In the genomic region with DNA sequence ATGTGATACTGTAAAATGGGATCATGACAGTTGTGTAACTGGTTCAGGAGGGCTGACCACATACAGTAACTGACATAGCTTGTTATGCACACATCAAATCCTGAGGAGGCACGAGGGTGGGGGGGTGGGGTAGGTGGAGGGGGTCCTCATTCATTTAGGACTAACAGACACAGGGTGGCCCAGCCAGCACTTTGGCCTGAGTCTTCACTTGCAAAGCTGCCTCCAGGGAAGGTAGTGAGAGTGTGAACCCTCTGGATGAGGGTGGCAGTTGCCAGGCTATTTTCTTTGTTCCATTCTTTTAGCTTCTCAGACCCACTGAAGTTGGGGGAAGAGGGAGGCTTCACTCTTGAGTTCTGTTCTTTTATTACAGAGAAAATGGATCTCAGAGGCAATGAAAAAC, we compare ENCODE assay signal across 12 mouse cellular contexts.
DNase-seq lines count a peak whose midpoint lies in the region; ATAC-seq lines count a peak whose summit lies in the region.
"Had no signal": no experiment of that assay in that cellular context is flagged by ENCODE, and none has a peak within 500 bp of the region (broad histone marks: within the 10 kb centered on the region; RNA-seq: fewer than 3 reads in every experiment).

No protein-coding gene starts in this region.

- no peak overlapping the region for H3K4me3 ChIP-seq in forebrain, embryonic 12.5 days (replicated peaks)
- H3K4me3 ChIP-seq in hindbrain, embryonic 14.5 days (replicated peaks; ENCODE audit: low read length) = peak overlapping the region; percentile 39; the same call in 1 of the 2 replicates
- peak overlapping the region; percentile 42 for H3K4me3 ChIP-seq in midbrain, embryonic 14.5 days (replicated peaks; ENCODE audit: low read depth, low read length)
- H3K4me3 ChIP-seq: lung, embryonic 15.5 days; stomach, embryonic 15.5 days had no signal

- 53% methylated on average over 1 of the region's 1 CpGs for WGBS in forebrain, embryonic 12.5 days
- 58% methylated on average over 1 of the region's 1 CpGs for WGBS in hindbrain, embryonic 14.5 days
- WGBS in midbrain, embryonic 14.5 days = 42% methylated on average over 1 of the region's 1 CpGs

- peaks cover 45% of the 10 kb centered on the region for H3K4me1 ChIP-seq in forebrain, embryonic 12.5 days
- H3K4me1 ChIP-seq in hindbrain, embryonic 14.5 days (replicated peaks; ENCODE audit: control insufficient read depth, insufficient read depth, low read length) = peaks cover 42% of the 10 kb centered on the region
- H3K4me1 ChIP-seq in midbrain, embryonic 14.5 days (ENCODE audit: control insufficient read depth, insufficient read depth, low read length) = peaks cover 47% of the 10 kb centered on the region

- H3K27ac ChIP-seq in forebrain, embryonic 12.5 days = no peak overlapping the region
- H3K27ac ChIP-seq in hindbrain, embryonic 14.5 days = no peak overlapping the region
- H3K27ac ChIP-seq in midbrain, embryonic 14.5 days (replicated peaks; ENCODE audit: low read depth, low read length) = peak overlapping the region; percentile 78
- H3K27ac ChIP-seq: embryonic facial prominence, embryonic 15.5 days; limb, embryonic 15.5 days; lung, embryonic 15.5 days; stomach, embryonic 15.5 days had no signal

- DNase-seq in cerebellum, adult 9-10 months = peak; percentile 59
- no peak for DNase-seq in cerebellum, postnatal 25 days
- no peak for DNase-seq in hindbrain, embryonic 14.5 days (ENCODE audit: low spot score)
- DNase-seq in midbrain, embryonic 14.5 days = no peak
- no peak for DNase-seq in adrenal gland, postnatal 25 days
- no peak for DNase-seq in lung, adult 18-20 months
- no peak for DNase-seq in heart, postnatal 4 days

- H3K9ac ChIP-seq in forebrain, embryonic 12.5 days = no peak overlapping the region
- H3K9ac ChIP-seq in hindbrain, embryonic 14.5 days = no peak overlapping the region
- H3K9ac ChIP-seq in midbrain, embryonic 14.5 days (replicated peaks; ENCODE audit: low read length) = peak overlapping the region; percentile 55; the same call in 1 of the 2 replicates
- H3K9ac ChIP-seq: embryonic facial prominence, embryonic 15.5 days; limb, embryonic 15.5 days; lung, embryonic 15.5 days; stomach, embryonic 15.5 days had no signal

- peak overlapping the region; percentile 59 for H3K4me2 ChIP-seq in forebrain, embryonic 12.5 days
- H3K4me2 ChIP-seq in hindbrain, embryonic 14.5 days (replicated peaks) = peak overlapping the region; percentile 71
- H3K4me2 ChIP-seq in midbrain, embryonic 14.5 days (ENCODE audit: low read length) = peak overlapping the region; percentile 63

- H3K27me3 ChIP-seq in forebrain, embryonic 12.5 days = peaks cover 17% of the 10 kb centered on the region
- no peaks in the 10 kb centered on the region for H3K27me3 ChIP-seq in hindbrain, embryonic 14.5 days (ENCODE audit: control insufficient read depth, insufficient read depth, low read length)
- H3K27me3 ChIP-seq in midbrain, embryonic 14.5 days (ENCODE audit: control insufficient read depth, insufficient read depth, low read length) = no peaks in the 10 kb centered on the region
- H3K27me3 ChIP-seq: embryonic facial prominence, embryonic 15.5 days; limb, embryonic 15.5 days; stomach, embryonic 15.5 days had no signal

- H3K9me3 ChIP-seq in forebrain, embryonic 12.5 days = no peaks in the 10 kb centered on the region
- H3K9me3 ChIP-seq in hindbrain, embryonic 14.5 days (ENCODE audit: control insufficient read depth, low read length) = no peaks in the 10 kb centered on the region
- H3K9me3 ChIP-seq in midbrain, embryonic 14.5 days (ENCODE audit: control insufficient read depth, low read length) = no peaks in the 10 kb centered on the region
- H3K9me3 ChIP-seq: embryonic facial prominence, embryonic 15.5 days; limb, embryonic 15.5 days; lung, embryonic 15.5 days; stomach, embryonic 15.5 days had no signal

- no peaks in the 10 kb centered on the region for H3K36me3 ChIP-seq in forebrain, embryonic 12.5 days (replicated peaks)
- H3K36me3 ChIP-seq in hindbrain, embryonic 14.5 days (replicated peaks; ENCODE audit: control insufficient read depth, insufficient read depth) = no peaks in the 10 kb centered on the region
- no peaks in the 10 kb centered on the region for H3K36me3 ChIP-seq in midbrain, embryonic 14.5 days (ENCODE audit: control insufficient read depth, insufficient read depth, low read length)
- H3K36me3 ChIP-seq: embryonic facial prominence, embryonic 15.5 days; limb, embryonic 15.5 days; lung, embryonic 15.5 days; stomach, embryonic 15.5 days had no signal

- ATAC-seq in forebrain, embryonic 12.5 days (ENCODE audit: low FRiP score) = no peak; the same call in 1 of the 2 replicates
- ATAC-seq in hindbrain, embryonic 14.5 days (ENCODE audit: low FRiP score) = no peak; the same call in 1 of the 2 replicates
- peak; percentile 43; the same call in 1 of the 2 replicates for ATAC-seq in midbrain, embryonic 14.5 days (ENCODE audit: low FRiP score, low TSS enrichment)
